Mouse (Mus musculus) CH12.LX (cell line): ENCODE data around the gene Fadd. TPM values are rescaled to one million over a fixed set of nuclear protein-coding genes. Genes with fewer than 3 reads are reported as not detected.

Experiments used
- DNase-seq: peaks from one replicate; pipeline ENCODE4 v3.0.0-alpha.2; 2013; ENCODE audit errors: extremely low read depth
- H3K27ac ChIP-seq: 2 replicates; pipeline ENCODE4 v1.5.1; 2012; ENCODE audit warnings: low read depth, mild to moderate bottlenecking, control low read depth, moderate library complexity; ENCODE audit not compliant: insufficient read depth
- H3K27me3 ChIP-seq: replicated peaks from 2 replicates; pipeline ENCODE3; 2012; ENCODE audit warnings: inconsistent platforms
- H3K36me3 ChIP-seq, 2 experiments: replicated peaks in 1 of 2; 2 replicates each; pipeline versions ENCODE3 to v1.6.1; 2012; ENCODE audit warnings: inconsistent platforms in 1 of 2, low read length in 1 of 2, mild to moderate bottlenecking in 1 of 2, mixed read lengths in 1 of 2, moderate library complexity in 1 of 2; ENCODE audit not compliant: control insufficient read depth in 1 of 2, insufficient read depth in 1 of 2
- H3K4me1 ChIP-seq, 2 experiments: 2 replicates each; pipeline ENCODE4 v1.6.1; 2012; ENCODE audit warnings: inconsistent platforms in 1 of 2, moderate library complexity in 1 of 2; ENCODE audit not compliant: insufficient read depth in 2 of 2, control insufficient read depth in 1 of 2
- H3K4me2 ChIP-seq: 2 replicates; pipeline ENCODE4 v1.6.1; 2012; ENCODE audit warnings: low read depth, mild to moderate bottlenecking, control low read depth; ENCODE audit not compliant: poor library complexity, insufficient read depth, severe bottlenecking
- H3K4me3 ChIP-seq, 3 experiments: fragments of 150-350 bp in 1 of 3; sonication (generic) in 1 of 3; replicated peaks in 1 of 3; 2 replicates each; pipeline versions ENCODE3 to v1.5.1; 2011 to 2012; ENCODE audit warnings: low read depth in 2 of 3, low read length in 2 of 3, mild to moderate bottlenecking in 2 of 3, moderate library complexity in 2 of 3, control low read depth in 1 of 3, improper control_type of control experiment in 1 of 3, inconsistent platforms in 1 of 3, mixed read lengths in 1 of 3; ENCODE audit not compliant: poor library complexity in 1 of 3
- H3K79me2 ChIP-seq: replicated peaks from 2 replicates; pipeline ENCODE4 v1.6.1; 2012; ENCODE audit warnings: mild to moderate bottlenecking, moderate library complexity; ENCODE audit not compliant: control insufficient read depth, poor library complexity, insufficient read depth, severe bottlenecking; ENCODE audit errors: extremely low read depth
- H3K9ac ChIP-seq: 2 replicates; pipeline ENCODE4 v1.6.1; 2012; ENCODE audit warnings: low read depth, mild to moderate bottlenecking, control low read depth, moderate library complexity; ENCODE audit not compliant: insufficient read depth
- H3K9me3 ChIP-seq: replicated peaks from 2 replicates; pipeline ENCODE3; 2012; ENCODE audit warnings: low read length, inconsistent platforms, mixed read lengths
- CHD2 ChIP-seq: IDR thresholded peaks from 2 replicates; pipeline ENCODE4 v1.6.1; 2011; ENCODE audit warnings: low read length, improper control_type of control experiment
- EP300 ChIP-seq: IDR thresholded peaks from 2 replicates; pipeline ENCODE4 v1.6.1; 2011; ENCODE audit warnings: low read length, improper control_type of control experiment
- ETS1 ChIP-seq: conservative IDR thresholded peaks from 2 replicates; pipeline ENCODE4 v1.6.1; 2012; ENCODE audit warnings: low read depth, mild to moderate bottlenecking, inconsistent platforms, low read length, improper control_type of control experiment, moderate library complexity
- GABPA ChIP-seq: IDR thresholded peaks from 2 replicates; pipeline ENCODE4 v1.6.1; 2012; ENCODE audit warnings: low read depth, low read length, improper control_type of control experiment, inconsistent platforms; ENCODE audit not compliant: insufficient replicate concordance
- HCFC1 ChIP-seq: IDR thresholded peaks from 2 replicates; pipeline ENCODE4 v1.6.1; 2012; ENCODE audit warnings: low read depth, mild to moderate bottlenecking, inconsistent platforms, low read length, improper control_type of control experiment
- JUN ChIP-seq: IDR thresholded peaks from 2 replicates; pipeline ENCODE4 v1.6.1; 2011; ENCODE audit warnings: low read depth, mild to moderate bottlenecking, low read length, improper control_type of control experiment, moderate library complexity; ENCODE audit not compliant: insufficient read depth
- KAT2A ChIP-seq: IDR thresholded peaks from 2 replicates; pipeline ENCODE4 v1.6.1; 2012; ENCODE audit warnings: low read length, improper control_type of control experiment, inconsistent platforms; ENCODE audit not compliant: insufficient replicate concordance
- MAX ChIP-seq: IDR thresholded peaks from 2 replicates; pipeline ENCODE4 v1.6.1; 2011; ENCODE audit warnings: low read length, improper control_type of control experiment
- MEF2A ChIP-seq: IDR thresholded peaks from 2 replicates; pipeline ENCODE4 v1.6.1; 2014; ENCODE audit warnings: low read depth, mild to moderate bottlenecking, inconsistent platforms, low read length, improper control_type of control experiment, borderline replicate concordance
- MXI1 ChIP-seq: IDR thresholded peaks from 2 replicates; pipeline ENCODE4 v1.6.1; 2011; ENCODE audit warnings: mild to moderate bottlenecking, low read depth, low read length, improper control_type of control experiment
- MYC ChIP-seq: IDR thresholded peaks from 2 replicates; pipeline ENCODE4 v1.6.1; 2011; ENCODE audit warnings: low read depth, mild to moderate bottlenecking, improper control_type of control experiment, low read length
- NRF1 ChIP-seq: IDR thresholded peaks from 2 replicates; pipeline ENCODE4 v1.6.1; 2014; ENCODE audit warnings: low read depth, mild to moderate bottlenecking, inconsistent platforms, low read length, improper control_type of control experiment, moderate library complexity
- POLR2AphosphoS2 ChIP-seq: IDR thresholded peaks from 2 replicates; pipeline ENCODE4 v1.6.1; 2011; ENCODE audit warnings: low read depth, low read length, improper control_type of control experiment
- RAD21 ChIP-seq: IDR thresholded peaks from 2 replicates; pipeline ENCODE4 v1.6.1; 2011; ENCODE audit warnings: low read depth, mild to moderate bottlenecking, low read length, improper control_type of control experiment, moderate library complexity
- SIN3A ChIP-seq: IDR thresholded peaks from 2 replicates; pipeline ENCODE4 v1.6.1; 2012; ENCODE audit warnings: low read length, improper control_type of control experiment, inconsistent platforms
- SMC3 ChIP-seq: IDR thresholded peaks from 2 replicates; pipeline ENCODE4 v1.6.1; 2011; ENCODE audit warnings: low read depth, low read length, improper control_type of control experiment
- TBP ChIP-seq: conservative IDR thresholded peaks from 2 replicates; pipeline ENCODE4 v1.6.1; 2011; ENCODE audit warnings: low read depth, low read length, improper control_type of control experiment
- TCF12 ChIP-seq: IDR thresholded peaks from 2 replicates; pipeline ENCODE4 v1.6.1; 2014; ENCODE audit warnings: low read depth, mild to moderate bottlenecking, inconsistent platforms, low read length, improper control_type of control experiment
- ZC3H11A ChIP-seq: IDR thresholded peaks from 2 replicates; pipeline ENCODE4 v1.6.1; 2012; ENCODE audit warnings: low read depth, mild to moderate bottlenecking, inconsistent platforms, low read length, improper control_type of control experiment
- dilution Hi-C: fragments of 300-500 bp; cut with MboI; formaldehyde crosslinking; loops from 2 replicates; pipeline ENCODE4 v1.14.3; 2020; ENCODE audit warnings: low sequenced_read_pairs; ENCODE audit not compliant: extremely low pct_unique_long_range_greater_than_20kb, extremely low pct_ligation_motif_present
- in situ Hi-C: fragments of 300-500 bp; cut with MboI; formaldehyde crosslinking; loops from 3 replicates; pipeline ENCODE4 v1.14.3; 2019; ENCODE audit warnings: low sequenced_read_pairs, low pct_ligation_motif_present, low pct_unique_long_range_greater_than_20kb, mixed read lengths
- polyA plus RNA-seq: library from polyadenylated mRNA; unstranded; fragments of >175 nt; gene quantifications from 2 replicates; pipeline ENCODE4 v1.2.1, GENCODE M21; 2012; ENCODE audit warnings: low read depth; ENCODE audit not compliant: insufficient read length
- total RNA-seq, 2 experiments: library from RNA; depleted of rRNA; stranded (reverse); fragments of 300-350 nt in 1 of 2; fragments of >200 nt in 1 of 2; gene quantifications; 2 replicates each; pipeline ENCODE4 v1.2.3; 2012 to 2014

Gene Fadd
- total and polyA plus RNA-seq, 3 experiments: 2.9 to 7.0 (median 4.5) TPM

DNA sequence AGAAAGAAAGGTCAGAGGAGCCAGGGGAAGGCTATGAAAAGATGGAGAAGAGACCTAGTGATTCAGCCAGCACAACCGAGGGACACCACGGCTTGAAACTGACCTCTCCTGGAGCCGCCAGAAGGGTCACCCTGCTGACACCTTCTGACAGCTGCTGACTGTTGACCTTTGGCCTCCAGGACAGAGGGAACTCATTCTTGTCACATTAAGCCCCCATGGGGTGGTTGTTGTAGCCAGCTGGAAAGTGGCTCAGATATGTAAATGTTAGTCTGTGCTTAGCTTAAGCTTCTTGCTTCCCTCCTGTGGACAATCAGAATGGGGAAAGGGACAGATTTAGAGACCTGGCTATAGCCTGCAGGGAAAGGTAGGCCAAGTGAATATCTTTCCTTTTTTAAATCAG lies 20.2 kb downstream of the Fadd start:
- Histone ChIP-seq H3K9ac (no peak overlapping the region), H3K27ac (no peak overlapping the region), H3K4me3 (no peak overlapping the region), H3K79me2 (no peaks in the 10 kb centered on the region), H3K27me3 (peaks cover 70% of the 10 kb centered on the region), H3K4me2 (no peak overlapping the region), H3K9me3 (no peaks in the 10 kb centered on the region), H3K36me3 (no peaks in the 10 kb centered on the region), H3K4me1 (0 out of 4 replicates have a peak, but pooled peaks cover 0 to 1% of the 10 kb centered on the region in 2 experiments)
- TF ChIP-seq ZC3H11A (no peak), MYC (no peak), EP300 (no peak), TBP (no peak), GABPA (no peak), MEF2A (no peak), POLR2AphosphoS2 (no peak), ETS1 (no peak), NRF1 (no peak), KAT2A (no peak), TCF12 (no peak), MXI1 (no peak), CHD2 (no peak), JUN (no peak), MAX (no peak), SIN3A (no peak), RAD21 (no peak), SMC3 (no peak)
- in situ Hi-C loops (no loop called here), dilution Hi-C loops (no loop called here)
- DNase-seq: no peak

DNA sequence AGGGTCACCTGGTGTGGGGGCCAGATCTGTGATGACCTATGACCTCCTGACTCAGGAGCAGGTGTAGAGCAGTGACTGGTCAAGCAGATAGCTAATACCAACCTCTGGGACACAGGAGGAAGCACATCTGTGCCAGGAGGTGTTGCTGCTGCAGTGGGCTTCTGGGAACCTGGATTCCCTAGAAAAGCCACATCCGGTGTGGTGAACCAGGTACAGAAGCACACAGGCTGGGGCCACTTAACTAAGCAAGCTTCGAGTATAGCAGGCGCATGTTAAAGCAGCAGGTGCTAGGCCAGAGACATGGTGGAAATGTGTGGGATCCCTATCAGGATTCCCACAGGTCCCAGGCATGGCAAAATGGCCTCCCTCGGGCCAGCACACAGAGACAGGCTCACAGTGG lies 21.7 kb downstream of the Fadd start:
- Histone ChIP-seq H3K9ac (no peak overlapping the region), H3K9me3 (no peaks in the 10 kb centered on the region), H3K4me1 (no peaks in the 10 kb centered on the region), H3K4me3 (no peak overlapping the region), H3K27me3 (peaks cover 74% of the 10 kb centered on the region), H3K79me2 (no peaks in the 10 kb centered on the region), H3K27ac (no peak overlapping the region), H3K4me2 (no peak overlapping the region), H3K36me3 (no peaks in the 10 kb centered on the region)
- dilution Hi-C loops: no loop called here
- DNase-seq: no peak
- in situ Hi-C loops: no loop called here
- TF ChIP-seq HCFC1: no peak
- no peak for TF ChIP-seq GABPA
- TF ChIP-seq JUN: no peak
